ENCODE assay signal across 16 mouse cellular contexts in the genomic region with DNA sequence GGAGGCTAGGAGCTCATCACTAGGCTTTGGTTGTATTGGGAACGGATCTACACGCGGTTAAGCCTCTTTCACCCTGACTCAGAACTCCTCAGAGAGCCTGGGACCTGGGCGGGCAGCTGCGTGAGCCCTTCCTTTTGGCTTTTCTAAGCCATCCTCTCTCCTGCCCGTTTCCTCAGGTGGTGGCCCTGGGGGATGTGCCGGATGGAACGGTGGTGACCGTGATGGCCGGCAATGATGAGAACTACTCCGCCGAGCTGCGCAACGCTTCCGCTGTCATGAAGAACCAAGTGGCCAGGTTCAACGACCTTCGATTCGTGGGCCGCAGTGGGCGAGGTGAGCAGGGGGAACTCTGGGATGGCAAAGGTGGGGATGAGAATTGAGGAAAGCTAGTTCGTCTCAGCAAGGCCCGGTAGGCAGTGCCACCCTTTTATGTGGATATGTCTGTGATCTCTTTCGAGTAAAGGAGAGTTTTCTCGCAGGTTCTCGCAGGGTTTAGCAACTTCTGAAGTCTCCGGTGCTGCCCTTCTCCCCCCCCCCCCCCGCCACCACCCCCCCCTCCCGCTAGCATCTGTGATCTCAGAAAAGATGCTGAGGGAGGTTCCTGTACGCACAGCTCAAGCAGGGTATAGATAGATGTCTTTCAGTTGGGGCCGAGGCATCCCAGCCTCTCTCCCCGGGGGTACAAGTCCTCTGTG. TPM values are rescaled to one million over a fixed set of nuclear protein-coding genes. Genes with fewer than 3 reads are reported as not detected.
DNase-seq lines count a peak whose midpoint lies in the region; ATAC-seq and TF ChIP-seq lines count a peak whose summit lies in the region.
"Had no signal": no experiment of that assay in that cellular context is flagged by ENCODE, and none has a peak within 500 bp of the region (broad histone marks: within the 10 kb centered on the region; RNA-seq: fewer than 3 reads in every experiment).

No protein-coding gene starts in this region.

- TF ChIP-seq CTCF in CH12.LX (conservative IDR thresholded peaks at IDR 0.05 in 1 of 2, IDR thresholded peaks at IDR 0.05 in 1 of 2; ENCODE audit: low read depth in 2 of 2, low read length in 2 of 2): no peak

- peak; percentile 78 for DNase-seq in CD4-positive helper T cell, adult 2 months (ENCODE audit: low read depth, low spot score)
- no peak for DNase-seq in CH12.LX (ENCODE audit: extremely low read depth)
- peak; percentile 68 for DNase-seq in limb, embryonic 11.5 days (ENCODE audit: low spot score)
- DNase-seq in adrenal gland, postnatal 14 days: no peak
- DNase-seq in lung, adult 18-20 months: no peak
- DNase-seq: adrenal gland, adult 8-10 months; cerebellum, adult 9-11 months; heart, adult 11 months; left cerebral cortex, postnatal 4 days had no signal

- TF ChIP-seq EP300 in CH12.LX (IDR thresholded peaks at IDR 0.05; ENCODE audit: low read length): no peak

- H3K27ac ChIP-seq in CH12.LX (ENCODE audit: insufficient read depth, low read depth): peak overlapping the region; percentile 84
- no peak overlapping the region for H3K27ac ChIP-seq in limb, embryonic 11.5 days (replicated peaks; ENCODE audit: low read depth, low read length)
- H3K27ac ChIP-seq: forebrain, embryonic 13.5 days; intestine, embryonic 15.5 days; kidney, postnatal 0 days had no signal

- H3K36me3 ChIP-seq in megakaryocyte, embryonic 14.5 days (replicated peaks; ENCODE audit: low read length): peaks cover 71% of the 10 kb centered on the region
- peaks cover 11 to 38% of the 10 kb centered on the region in 2 experiments for H3K36me3 ChIP-seq in CH12.LX (replicated peaks in 1 of 2; ENCODE audit: control insufficient read depth in 1 of 2, insufficient read depth in 1 of 2, low read length in 1 of 2)
- H3K36me3 ChIP-seq in limb, embryonic 11.5 days (ENCODE audit: control insufficient read depth, insufficient read depth, low read length): no peaks in the 10 kb centered on the region
- H3K36me3 ChIP-seq: intestine, embryonic 15.5 days had no signal

- TF ChIP-seq RAD21 in CH12.LX (IDR thresholded peaks at IDR 0.05; ENCODE audit: low read depth, low read length): no peak

- dilution Hi-C loops in CH12.LX (cut with MboI; ENCODE audit: extremely low pct_ligation_motif_present, extremely low pct_unique_long_range_greater_than_20kb, low sequenced_read_pairs): no loop called here

- ATAC-seq in megakaryocyte, adult 5-6 weeks (ENCODE audit: poor library complexity, severe bottlenecking): no peak
- ATAC-seq in limb, embryonic 11.5 days (ENCODE audit: insufficient number of reproducible peaks, low FRiP score, low TSS enrichment, low read depth): no peak
- ATAC-seq: forebrain, embryonic 13.5 days; intestine, embryonic 15.5 days had no signal

- peaks cover 59% of the 10 kb centered on the region for H3K79me2 ChIP-seq in CH12.LX (replicated peaks; ENCODE audit: control insufficient read depth, extremely low read depth, insufficient read depth, poor library complexity, severe bottlenecking)

- in situ Hi-C loops in CH12.LX (cut with MboI; ENCODE audit: low pct_ligation_motif_present, low pct_unique_long_range_greater_than_20kb, low sequenced_read_pairs): no loop called here

- peaks cover 93% of the 10 kb centered on the region for H3K4me1 ChIP-seq in megakaryocyte, embryonic 14.5 days
- H3K4me1 ChIP-seq in CH12.LX (ENCODE audit: control insufficient read depth in 1 of 2, insufficient read depth in 2 of 2): peaks cover 11 to 61% of the 10 kb centered on the region in 2 experiments
- peaks cover 49% of the 10 kb centered on the region for H3K4me1 ChIP-seq in limb, embryonic 11.5 days (ENCODE audit: control insufficient read depth, insufficient read depth, low read length)

- H3K27me3 ChIP-seq in megakaryocyte, embryonic 14.5 days (replicated peaks): no peaks in the 10 kb centered on the region
- H3K27me3 ChIP-seq in CH12.LX (replicated peaks): no peaks in the 10 kb centered on the region
- H3K27me3 ChIP-seq in limb, embryonic 11.5 days (ENCODE audit: control insufficient read depth, insufficient read depth, low read length): peaks cover 87% of the 10 kb centered on the region

- 1% methylated on average over 30 of the region's 31 CpGs for WGBS in limb, embryonic 11.5 days

- peak overlapping the region; percentile 75 for H3K9ac ChIP-seq in CH12.LX (ENCODE audit: insufficient read depth, low read depth)
- H3K9ac ChIP-seq in limb, embryonic 11.5 days (ENCODE audit: low read length): no peak overlapping the region
- H3K9ac ChIP-seq: forebrain, embryonic 13.5 days; intestine, embryonic 15.5 days had no signal

- peak; percentile 51 for TF ChIP-seq POLR2A in CH12.LX (IDR thresholded peaks at IDR 0.05; ENCODE audit: low read depth, low read length)

- peak overlapping the region; percentile 83 for H3K4me2 ChIP-seq in CH12.LX (ENCODE audit: insufficient read depth, low read depth, poor library complexity, severe bottlenecking)
- no peak overlapping the region for H3K4me2 ChIP-seq in limb, embryonic 11.5 days (ENCODE audit: low read depth, severe bottlenecking)
- H3K4me2 ChIP-seq: forebrain, embryonic 13.5 days; intestine, embryonic 15.5 days had no signal

- no peaks in the 10 kb centered on the region for H3K9me3 ChIP-seq in megakaryocyte, embryonic 14.5 days
- H3K9me3 ChIP-seq in CH12.LX (replicated peaks; ENCODE audit: low read length): no peaks in the 10 kb centered on the region
- H3K9me3 ChIP-seq in limb, embryonic 11.5 days (ENCODE audit: control insufficient read depth, low read length): no peaks in the 10 kb centered on the region
- H3K9me3 ChIP-seq: forebrain, embryonic 13.5 days; intestine, embryonic 15.5 days had no signal

- peak overlapping the region; percentile 96 for H3K4me3 ChIP-seq in megakaryocyte, embryonic 14.5 days (replicated peaks)
- H3K4me3 ChIP-seq in CH12.LX (replicated peaks in 1 of 3; ENCODE audit: low read depth in 2 of 3, low read length in 2 of 3, poor library complexity in 1 of 3): peak overlapping the region; percentile 81 to 95 (median 90)
- H3K4me3 ChIP-seq in limb, embryonic 11.5 days (ENCODE audit: low read depth, low read length): no peak overlapping the region
- H3K4me3 ChIP-seq: forebrain, embryonic 13.5 days; intestine, embryonic 15.5 days had no signal

TF ChIP-seq in CH12.LX, 34 proteins besides CTCF, POLR2A, EP300 and RAD21:
- 0 out of 2 replicates have a peak, but pooled peaks have one; percentile 29 for TF ChIP-seq CHD1 (IDR thresholded peaks at IDR 0.05; ENCODE audit: low read depth, low read length)
- 0 out of 2 replicates have a peak, but pooled peaks have one; percentile 27 for TF ChIP-seq NRF1 (IDR thresholded peaks at IDR 0.05; ENCODE audit: low read depth, low read length)
- TF ChIP-seq TCF12 (IDR thresholded peaks at IDR 0.05; ENCODE audit: low read depth, low read length): peak; percentile 54; the same call in 1 of the 2 replicates
- TF ChIP-seq BHLHE40 (IDR thresholded peaks at IDR 0.05; ENCODE audit: low read depth, low read length): no peak

RNA-seq across cellular contexts. Expression of a gene that starts 34.8 kb away (rescaled TPM):
- polyA plus RNA-seq in megakaryocyte, embryonic 14.5 days (2012; ENCODE audit: insufficient read depth, low replicate concordance): 128 and 414 TPM in 2 replicates
- total RNA-seq in megakaryocyte, adult 5-6 weeks (2015): 18.1 and 20.8 TPM in 2 replicates
- total RNA-seq in megakaryocyte, adult 5-6 weeks (2017): 4.3 and 6.5 TPM in 2 replicates
- total RNA-seq in CH12.LX (2012; rRNA removed): 13.7 and 19.7 TPM in 2 replicates
- 2.4 and 5.0 TPM in 2 replicates for total RNA-seq in CH12.LX (2014; rRNA removed)
- polyA plus RNA-seq in CH12.LX (2012; ENCODE audit: insufficient read length, low read depth): 48.0 and 61.1 TPM in 2 replicates
- polyA plus RNA-seq in limb, embryonic 11.5 days (2014; fragmentation: Nextera tagmentation; extraction: Ambion mirVana): 0.57 and 0.61 TPM in 2 replicates
- 1.7 and 7.3 TPM in 2 replicates for total RNA-seq in adrenal gland, postnatal 14 days (2021)
- total RNA-seq: layer of hippocampus, postnatal 10 days had no signal
- polyA plus RNA-seq: forebrain, embryonic 13.5 days; neural tube, embryonic 14.5 days had no signal

Comparison
In these comparisons a context has a peak if more than half of its experiments do, and no peak if none do; other contexts are left out.
1. DNase-seq: peak in CD4-positive helper T cell, adult 2 months (single experiment) and limb, embryonic 11.5 days (single experiment); none in CH12.LX (single experiment), adrenal gland, postnatal 14 days (single experiment) and lung, adult 18-20 months (0 of 2).